Mouse (Mus musculus) cerebral cortex, adult 2 months (tissue): Measurements from ENCODE around the gene Setdb2.

Experiments used
- WGBS: fragments of 180-500 bp; shearing (Covaris S2); methylation state at CpG from one replicate; pipeline ENCODE4 v1.1.7; 2018; 5-methylcytosine and 5-hydroxymethylcytosine counted together

Setdb2 gene

GRCm38 (mm10) chr14:59440558-59441471, at the start of gene Setdb2, which contains the start of gene Cab39l:
TSS of gene Setdb2 (minus strand) at chr14:59440884.
TSS of gene Cab39l (plus strand) at chr14:59440972.
- under 1% methylated on average over 66 of the region's 66 CpGs for WGBS

- whole genome bisulfite sequencing = 92% methylated on average over 4 of the region's 4 CpGs
Observed at GRCm38 (mm10) chr14:59485247-59485810, 44.6 kb upstream of the Setdb2 start.

- 44% methylated on average over 6 of the region's 6 CpGs for WGBS
Observed at GRCm38 (mm10) chr14:59478699-59479098, 38.0 kb upstream of the Setdb2 start.

DNA sequence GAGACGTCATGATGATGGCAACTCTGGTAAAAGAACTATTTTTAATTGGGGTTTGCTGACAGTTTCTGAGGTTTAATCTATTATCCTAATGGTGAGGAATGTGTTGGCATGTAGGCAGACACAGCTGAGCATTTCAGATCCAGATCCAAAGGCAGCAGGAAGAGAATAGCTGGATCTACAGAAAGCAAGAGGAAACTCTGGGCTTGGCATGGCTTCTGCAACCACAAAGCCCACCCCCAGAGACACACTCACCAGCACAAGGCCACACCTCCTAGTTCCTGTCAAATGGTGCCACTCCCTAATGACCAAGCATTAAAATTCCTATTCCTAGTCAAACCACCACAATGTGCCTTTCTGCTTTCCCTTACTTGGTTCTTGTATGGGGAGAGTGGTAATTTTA, 30.1 kb upstream of the Setdb2 start:
- 86% methylated on average over 1 of the region's 1 CpGs for WGBS

DNA sequence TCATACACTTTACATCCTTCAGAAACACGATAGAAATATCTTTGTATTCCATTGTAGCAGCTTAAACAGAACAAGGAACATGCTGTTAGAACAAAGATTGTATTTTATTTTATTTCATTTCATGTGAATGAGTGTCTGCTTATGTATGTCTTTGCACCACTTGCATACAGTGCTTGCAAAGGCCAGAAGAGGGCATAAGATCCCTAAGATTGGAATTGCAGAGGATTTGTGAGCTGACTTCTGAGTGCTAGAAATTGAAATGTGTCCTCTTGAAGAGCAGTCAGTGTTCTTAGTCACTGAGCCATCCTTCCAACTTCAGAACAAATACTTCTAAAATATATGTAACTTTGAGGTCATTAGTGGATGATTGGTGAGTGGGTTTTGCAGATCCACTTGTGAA, 27.1 kb upstream of the Setdb2 start:
- 72% methylated on average over 1 of the region's 1 CpGs for WGBS

DNA sequence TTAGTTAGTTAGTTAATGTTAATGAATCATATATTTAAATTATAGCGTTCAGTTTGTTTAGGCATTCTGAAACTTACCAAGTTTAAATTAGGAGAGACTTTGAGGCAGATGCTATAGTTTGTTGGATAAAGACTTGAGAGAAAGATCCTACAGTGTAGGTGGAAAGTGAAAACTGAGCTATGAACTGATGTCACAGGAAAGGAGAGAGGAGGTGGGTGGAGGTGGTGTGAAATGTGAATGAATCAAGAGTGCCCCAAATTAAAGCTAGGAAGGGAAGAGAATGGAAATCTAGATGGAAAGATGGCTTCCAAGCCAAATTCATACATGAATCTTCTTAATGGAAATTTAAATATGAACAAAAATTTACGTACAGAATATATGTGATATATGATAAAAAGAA, 25.8 kb upstream of the Setdb2 start:
- 61% methylated on average over 2 of the region's 2 CpGs for WGBS

DNA sequence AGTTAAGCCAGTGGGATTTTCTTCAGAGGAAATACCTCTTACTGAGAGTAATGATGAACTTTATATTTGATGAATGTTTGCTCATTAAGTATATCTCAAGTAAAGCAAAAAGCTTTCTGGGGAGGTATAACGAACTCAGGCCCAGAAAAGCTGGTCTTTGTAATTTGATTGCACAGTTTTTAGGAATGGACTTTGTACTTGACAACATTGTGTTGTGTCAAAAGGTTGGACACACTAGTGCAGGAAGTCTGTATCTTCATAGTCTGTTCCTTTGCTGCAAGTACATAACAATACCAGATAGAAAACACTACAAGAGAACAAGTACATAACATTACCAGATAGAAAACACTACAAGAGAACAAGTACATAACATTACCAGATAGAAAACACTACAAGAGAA, 4.7 kb upstream of the Setdb2 start:
- 92% methylated on average over 1 of the region's 1 CpGs for WGBS

- WGBS = 6% methylated on average over 6 of the region's 6 CpGs
Observed at GRCm38 (mm10) chr14:59441472-59441805, 755 bp upstream of the Setdb2 start.

DNA sequence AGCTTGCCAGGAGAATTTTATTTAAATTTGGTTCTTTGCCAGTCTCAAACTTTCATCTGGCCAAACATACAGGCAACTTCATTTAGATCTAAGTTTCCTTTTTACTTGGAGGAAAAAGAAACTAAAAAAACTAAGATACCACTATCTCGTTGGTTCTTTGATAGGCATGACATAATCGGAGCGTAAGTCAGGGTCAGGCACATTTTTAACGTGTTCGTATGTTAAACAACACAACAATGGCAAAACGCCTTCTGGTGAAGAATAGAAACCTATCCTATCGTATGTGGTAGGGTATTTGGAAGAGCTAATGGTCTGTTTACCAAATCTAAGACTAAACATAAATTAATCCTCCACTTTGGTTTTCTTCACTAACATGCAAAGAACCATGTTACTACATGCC, 645 bp downstream of the Setdb2 start:
- 6% methylated on average over 7 of the region's 7 CpGs for WGBS

- 84% methylated on average over 2 of the region's 2 CpGs for WGBS
Observed at GRCm38 (mm10) chr14:59438505-59438904, 2.2 kb downstream of the Setdb2 start.

- 80% methylated on average over 3 of the region's 3 CpGs for WGBS
Observed at GRCm38 (mm10) chr14:59437398-59437797, 3.3 kb downstream of the Setdb2 start.

DNA sequence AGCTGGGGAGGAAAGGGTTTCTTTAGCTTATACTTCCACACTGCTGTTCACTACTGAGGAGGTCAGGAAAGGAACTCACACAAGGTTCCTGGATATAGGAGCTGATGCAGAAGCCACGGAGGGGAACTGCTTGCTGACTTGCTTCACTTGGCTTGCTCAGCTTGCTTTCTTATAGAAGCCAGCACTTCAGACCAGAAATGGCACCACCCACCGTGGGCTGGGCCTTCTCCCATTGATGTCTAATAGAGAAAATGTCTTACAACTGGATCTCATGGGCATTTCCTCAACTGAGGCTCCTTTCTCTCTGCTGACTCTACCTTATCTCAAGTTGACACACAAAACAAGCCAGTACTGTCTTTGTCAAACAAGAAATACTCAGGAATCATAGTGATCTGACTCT, 6.8 kb downstream of the Setdb2 start:
- WGBS = 73% methylated on average over 2 of the region's 2 CpGs

DNA sequence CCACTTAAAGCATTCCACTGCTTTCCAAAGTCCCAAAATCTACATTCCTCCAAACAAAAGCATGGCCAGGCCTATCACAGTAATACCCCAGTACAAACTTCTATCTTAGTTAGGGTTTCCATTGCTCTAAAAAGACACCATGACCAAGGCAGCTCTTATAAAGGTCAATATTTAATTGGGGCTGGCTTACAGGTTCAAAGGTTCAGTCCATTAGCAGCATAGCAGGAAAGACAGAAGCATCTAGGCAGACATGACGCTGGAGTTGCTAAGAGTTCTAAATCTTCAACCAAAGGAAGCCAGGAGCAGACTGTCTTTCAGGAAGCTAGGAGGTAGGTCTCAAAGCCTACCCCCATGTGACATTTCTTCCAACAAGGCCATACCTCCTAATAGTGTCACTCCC, 10.1 kb downstream of the Setdb2 start:
- 95% methylated on average over 1 of the region's 1 CpGs for WGBS

- WGBS = 94% methylated on average over 11 of the region's 11 CpGs
Observed at GRCm38 (mm10) chr14:59422912-59423663, 17.6 kb downstream of the Setdb2 start.

DNA sequence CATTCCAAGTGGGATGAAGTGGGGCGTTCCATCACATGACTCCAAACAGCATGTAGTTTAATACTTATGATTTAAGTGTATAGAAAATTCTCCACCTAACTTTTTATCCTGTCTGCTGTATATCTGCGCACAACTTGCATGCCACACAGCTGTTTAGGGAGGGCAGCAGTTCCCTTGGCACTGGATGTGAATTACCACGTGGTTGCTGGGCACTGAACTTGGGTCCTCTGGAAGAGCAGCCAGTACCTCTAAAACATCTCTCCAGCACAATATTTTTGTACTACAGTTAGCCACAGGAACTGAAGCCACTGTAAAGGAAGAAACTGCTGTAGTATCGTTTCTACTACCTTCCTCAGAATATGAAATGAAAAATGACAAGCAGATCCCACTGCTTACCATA, 22.5 kb downstream of the Setdb2 start:
- WGBS = 88% methylated on average over 4 of the region's 4 CpGs

DNA sequence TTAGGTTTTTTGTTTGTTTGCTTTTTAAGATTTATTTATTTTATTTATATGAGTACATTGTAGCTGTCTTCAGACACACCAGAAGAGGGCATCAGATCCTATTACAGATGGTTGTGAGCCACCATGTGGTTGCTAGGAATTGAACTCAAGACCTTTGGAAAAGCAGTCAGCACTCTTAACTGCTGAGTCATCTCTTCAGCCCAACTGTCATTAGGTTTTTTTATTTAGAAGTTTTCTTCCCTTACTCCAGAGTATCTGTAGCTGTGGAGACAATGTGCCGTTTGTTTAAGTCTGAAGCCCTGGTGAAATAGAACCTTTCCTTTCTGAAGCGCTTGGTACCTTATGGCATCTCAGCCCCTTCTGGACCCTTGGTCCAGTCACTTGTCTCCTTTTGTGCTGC, 25.7 kb downstream of the Setdb2 start:
- WGBS = 94% methylated on average over 2 of the region's 2 CpGs

DNA sequence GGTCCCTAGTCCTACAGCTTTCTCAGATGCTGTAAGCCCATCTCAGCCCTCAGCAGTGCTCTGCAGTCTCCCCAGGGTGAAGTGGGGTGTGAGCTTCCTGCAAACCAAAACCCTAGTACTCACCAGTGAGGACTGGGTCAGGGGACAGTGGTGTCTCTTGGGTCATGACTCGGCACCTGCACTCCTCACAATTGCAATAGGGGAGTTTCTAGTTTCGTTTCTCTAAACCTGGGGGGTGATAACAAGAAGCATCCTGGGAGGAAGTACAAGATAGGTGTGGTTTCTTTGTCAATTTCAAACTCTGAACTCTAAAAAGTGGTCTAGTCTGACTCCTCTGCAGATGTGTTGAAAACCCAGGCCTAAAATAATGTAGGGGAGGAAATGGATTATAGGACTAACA, 43.7 kb downstream of the Setdb2 start:
- WGBS = 82% methylated on average over 2 of the region's 2 CpGs

DNA sequence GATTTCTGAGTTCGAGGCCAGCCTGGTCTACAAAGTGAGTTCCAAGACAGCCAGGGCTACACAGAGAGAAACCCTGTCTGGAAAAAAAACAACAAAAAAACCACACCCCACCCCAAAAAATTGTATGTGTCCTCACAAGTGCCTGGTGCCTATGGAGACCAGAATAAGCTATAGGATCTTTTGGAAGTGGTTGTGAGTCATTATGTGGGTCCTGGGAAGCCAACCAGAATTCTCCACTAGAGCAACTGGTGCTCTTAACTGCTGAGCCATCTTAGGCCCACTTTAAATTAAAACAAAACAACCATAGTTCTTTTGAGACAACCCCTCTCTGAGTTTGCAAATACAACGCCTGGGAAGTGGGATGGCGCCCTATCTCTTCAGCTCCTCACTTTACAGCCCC, 45.4 kb downstream of the Setdb2 start, which contains the start of gene Phf11c:
Gene Phf11c, minus strand, starts transcription at position 101 of the 400 bp plus-strand sequence.
- 93% methylated on average over 3 of the region's 3 CpGs for WGBS

- WGBS = 71% methylated on average over 4 of the region's 4 CpGs
Observed at GRCm38 (mm10) chr14:59390181-59390580, 50.5 kb downstream of the Setdb2 start.

DNA sequence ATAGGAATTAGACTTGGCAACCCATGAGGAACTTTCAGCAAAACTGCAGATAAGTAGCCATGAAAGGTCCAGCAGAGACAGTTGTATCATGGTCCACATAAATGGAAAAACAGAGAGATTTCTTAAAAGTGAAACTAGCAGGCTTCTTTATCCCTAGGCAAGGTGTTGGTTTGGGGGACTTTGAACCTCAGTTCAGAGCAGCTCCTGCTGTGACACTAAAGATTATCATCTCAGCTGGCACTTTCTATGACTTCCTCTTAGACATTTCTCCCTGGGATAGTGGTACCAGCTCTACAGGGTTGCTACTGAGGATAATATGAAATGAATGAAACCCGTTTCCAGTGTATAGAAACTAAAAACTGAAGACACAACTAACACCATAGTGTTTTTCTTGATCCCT, 51.2 kb downstream of the Setdb2 start:
- WGBS = 77% methylated on average over 1 of the region's 1 CpGs

DNA sequence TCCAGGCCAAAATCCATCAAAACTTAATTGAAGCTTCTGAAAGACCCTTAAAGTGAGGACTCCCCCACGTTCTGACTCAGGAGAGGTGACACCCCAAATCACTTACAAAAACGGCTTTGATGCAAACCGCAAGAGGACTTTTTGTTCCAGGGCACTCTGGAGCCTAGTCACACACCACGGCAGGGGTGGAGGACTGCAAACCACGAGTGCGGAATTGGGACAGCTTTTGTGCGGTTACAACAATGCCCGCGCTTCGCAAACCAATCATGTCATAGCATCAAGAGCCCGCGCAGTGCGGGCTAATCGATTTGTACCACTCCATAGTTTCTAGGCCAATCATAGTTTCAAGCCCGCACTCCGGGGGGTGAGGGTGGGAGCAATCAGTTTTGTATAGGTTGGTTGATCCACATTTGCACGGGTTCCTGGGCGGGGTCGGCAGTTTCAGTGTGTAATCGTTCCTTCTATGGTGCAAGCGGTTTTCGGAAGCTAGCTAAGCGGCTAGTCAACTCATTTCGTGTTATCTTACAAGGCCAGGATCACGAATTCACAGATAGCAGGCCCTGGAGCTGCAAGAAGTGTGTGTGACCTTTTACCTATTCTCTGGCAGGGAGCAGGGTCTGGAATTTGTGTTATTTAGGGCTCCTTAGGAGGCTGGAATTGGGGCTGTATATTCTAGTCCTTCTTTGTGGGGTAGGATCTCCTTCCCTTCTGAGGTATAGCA, 70.2 kb downstream of the Setdb2 start:
- WGBS = 93% methylated on average over 25 of the region's 25 CpGs
